8 mouse cellular contexts compared by ENCODE assay signal in genomic region chr19:21274714-21275113, GRCm38 (mm10). TPM values are rescaled to one million over a fixed set of nuclear protein-coding genes. Genes with fewer than 3 reads are reported as not detected.
DNase-seq lines count a peak whose midpoint lies in the region; TF ChIP-seq lines count a peak whose summit lies in the region.

No protein-coding gene starts in this region.

- TF ChIP-seq POLR2A in liver, adult 2 months (IDR thresholded peaks at IDR 0.05; ENCODE audit: extremely low read depth, insufficient read depth, low read length) = no peak
- TF ChIP-seq POLR2A in myocyte (IDR thresholded peaks at IDR 0.05; ENCODE audit: insufficient read length, low read depth) = no peak

- H3ac ChIP-seq in myocyte (ENCODE audit: control insufficient read depth, insufficient read length) = no peak overlapping the region

- no peaks in the 10 kb centered on the region for H3K27me3 ChIP-seq in liver, adult 2 months (ENCODE audit: control insufficient read depth, insufficient read depth, low read length)
- H3K27me3 ChIP-seq in myocyte (ENCODE audit: control insufficient read depth, insufficient read depth, insufficient read length) = no peaks in the 10 kb centered on the region

- peaks cover 22% of the 10 kb centered on the region for H3K36me3 ChIP-seq in liver, adult 2 months (ENCODE audit: control insufficient read depth, insufficient read depth, low read length)
- H3K36me3 ChIP-seq in myocyte (ENCODE audit: control insufficient read depth, insufficient read depth) = peaks cover 35% of the 10 kb centered on the region

- no peak for TF ChIP-seq CTCF in liver, adult 2 months (IDR thresholded peaks at IDR 0.05; ENCODE audit: low read depth, low read length)

- WGBS in liver, adult 2 months = 1% methylated on average over 3 of the region's 3 CpGs

- H3K27ac ChIP-seq in liver, adult 2 months (replicated peaks; ENCODE audit: insufficient read depth, low read depth, low read length) = no peak overlapping the region; the same call in 1 of the 2 replicates

- DNase-seq in liver, adult 2 months (ENCODE audit: extremely low read depth, low read depth, low spot score) = peak; percentile 65
- DNase-seq in liver = no peak
- peak; percentile 27 for DNase-seq in c-Kit-positive CD71-positive TER-119-positive erythroid progenitor cells, embryonic 14.5 days (ENCODE audit: low spot score)
- DNase-seq in induced T-regulatory cell, adult 2 months (ENCODE audit: low read depth) = peak; percentile 35
- DNase-seq in urinary bladder, postnatal 10 days (ENCODE audit: low spot score) = no peak
- DNase-seq in gastrocnemius, postnatal 10 days = no peak
- no peak for DNase-seq in retina, embryonic 14.5 days (ENCODE audit: low spot score)

- H3K4me3 ChIP-seq in liver, adult 2 months (ENCODE audit: insufficient read depth, low read depth, low read length) = peak overlapping the region; percentile 74
- peak overlapping the region; percentile 64 for H3K4me3 ChIP-seq in myocyte

- peaks cover 11% of the 10 kb centered on the region; the same call in 1 of the 2 replicates for H3K79me2 ChIP-seq in liver, adult 2 months (ENCODE audit: control insufficient read depth, insufficient read depth, low read length)
- H3K79me2 ChIP-seq in myocyte (ENCODE audit: control insufficient read depth, insufficient read depth) = peaks cover 69% of the 10 kb centered on the region

- peak overlapping the region; percentile 77 for H3K9ac ChIP-seq in liver, adult 2 months (ENCODE audit: low read depth, low read length)

- peak overlapping the region; percentile 66 for H3K4me2 ChIP-seq in myocyte (ENCODE audit: low read depth)

- H3K4me1 ChIP-seq in liver, adult 2 months (ENCODE audit: control insufficient read depth, insufficient read depth, low read length) = peaks cover 5% of the 10 kb centered on the region; the same call in 1 of the 2 replicates

TF ChIP-seq in myocyte, 11 proteins besides CTCF, POLR2A, EP300 and RAD21:
- no peak for TF ChIP-seq SRF (IDR thresholded peaks at IDR 0.05; ENCODE audit: control insufficient read depth, insufficient read length, low read depth)
- no peak for TF ChIP-seq E2F4 (IDR thresholded peaks at IDR 0.05; ENCODE audit: insufficient read depth)
- no peak for TF ChIP-seq MYOG (IDR thresholded peaks at IDR 0.05; ENCODE audit: control insufficient read depth in 1 of 3, insufficient read depth in 1 of 3, insufficient read length in 2 of 3, low read depth in 2 of 3)
- no peak for TF ChIP-seq MAX (IDR thresholded peaks at IDR 0.05; ENCODE audit: low read depth)
TF ChIP-seq in myocyte: peak in this region for 0.

RNA-seq across cellular contexts. Expression of gene Zfand5, which starts 2.6 kb away (rescaled TPM):
- 37.9 and 39.7 TPM in 2 replicates for total RNA-seq in liver, adult 2 months (2014; rRNA removed)
- polyA plus RNA-seq in liver, adult 2 months (2012; rRNA removed) = 7.6 and 8.7 TPM in 2 replicates
- 36.9 TPM for polyA plus RNA-seq in myocyte (2012; fragmentation: generic; extraction: Trizol)
- total RNA-seq in gastrocnemius, postnatal 10 days (2021) = 100 to 1,000 TPM; 174 to 176 TPM

Comparison
In these comparisons a context has a peak if more than half of its experiments do, and no peak if none do; other contexts are left out.
1. DNase-seq: peak in liver, adult 2 months (single experiment), c-Kit-positive CD71-positive TER-119-positive erythroid progenitor cells, embryonic 14.5 days (single experiment) and induced T-regulatory cell, adult 2 months (single experiment); none in liver (single experiment), urinary bladder, postnatal 10 days (single experiment), gastrocnemius, postnatal 10 days (single experiment) and retina, embryonic 14.5 days (single experiment).